Mouse (Mus musculus): ENCODE results near the gene Adpgk. TPM values are rescaled to one million over a fixed set of nuclear protein-coding genes. Genes with fewer than 3 reads are reported as not detected.

Gene Adpgk
- polyA plus RNA-seq (2016; fragmentation: Nextera tagmentation; extraction: Ambion mirVana) = 34.2 and 37.1 TPM in 2 replicates

GRCm38 (mm10) chr9:59290957-59291687, at the start of gene Adpgk:
Gene Adpgk, plus strand, starts transcription at chr9:59291558.
- Histone ChIP-seq H3K9me3 (no peaks in the 10 kb centered on the region), H3K4me3 (peak within 1 kb of the TSS; percentile 99), H3K36me3 (no peaks in the 10 kb centered on the region), H3K4me1 (peaks cover 19% of the 10 kb centered on the region), H3K9ac (peak within 1 kb of the TSS; percentile 93), H3K27ac (peak within 1 kb of the TSS; percentile 85), H3K27me3 (replicated peaks) (no peaks in the 10 kb centered on the region), H3K4me2 (replicated peaks) (peak within 1 kb of the TSS; percentile 78)
- ATAC-seq (ENCODE audit: low FRiP score, low read depth) = peak; percentile 98
- 2% methylated on average over 58 of the region's 58 CpGs for WGBS

DNA sequence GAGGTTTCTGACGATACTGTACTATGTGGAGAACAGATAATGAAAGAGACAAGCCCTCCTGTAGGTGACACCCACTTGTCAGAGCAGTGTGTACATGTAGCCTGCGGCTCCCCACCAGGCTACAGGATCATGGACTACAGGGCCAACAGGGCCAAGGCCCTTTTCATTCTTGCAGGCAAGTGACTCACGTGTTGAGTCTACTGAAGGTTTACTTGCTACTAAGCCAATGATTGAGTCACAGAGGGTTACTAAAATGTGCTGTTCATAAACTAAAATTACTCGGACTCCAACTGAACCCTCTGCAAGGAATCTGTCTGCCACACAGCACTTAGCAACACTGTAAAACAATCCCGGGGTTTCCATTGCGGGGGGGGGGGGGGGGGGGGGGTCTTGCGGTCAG, 46.2 kb upstream of the Adpgk start:
- 54% methylated on average over 7 of the region's 7 CpGs for WGBS
- H3K36me3 ChIP-seq = no peaks in the 10 kb centered on the region
- no peak overlapping the region for H3K4me2 ChIP-seq (replicated peaks)
- H3K4me3 ChIP-seq = no peak overlapping the region
- ATAC-seq (ENCODE audit: low FRiP score, low read depth) = no peak
- H3K27me3 ChIP-seq (replicated peaks) = no peaks in the 10 kb centered on the region
- H3K9ac ChIP-seq = no peak overlapping the region
- H3K27ac ChIP-seq = no peak overlapping the region
- no peaks in the 10 kb centered on the region for H3K9me3 ChIP-seq
- peaks cover 5% of the 10 kb centered on the region; the same call in 1 of the 2 replicates for H3K4me1 ChIP-seq

GRCm38 (mm10) chr9:59246456-59247029, 44.8 kb upstream of the Adpgk start:
- H3K9ac ChIP-seq = no peak overlapping the region
- no peaks in the 10 kb centered on the region for H3K27me3 ChIP-seq (replicated peaks)
- WGBS = 44% methylated on average over 6 of the region's 6 CpGs
- ATAC-seq (ENCODE audit: low FRiP score, low read depth) = no peak
- no peaks in the 10 kb centered on the region for H3K9me3 ChIP-seq
- H3K4me2 ChIP-seq (replicated peaks) = no peak overlapping the region
- no peak overlapping the region for H3K4me3 ChIP-seq
- H3K27ac ChIP-seq = no peak overlapping the region
- H3K4me1 ChIP-seq = peaks cover 5% of the 10 kb centered on the region; the same call in 1 of the 2 replicates
- H3K36me3 ChIP-seq = no peaks in the 10 kb centered on the region

GRCm38 (mm10) chr9:59249359-59249758, 42.0 kb upstream of the Adpgk start:
- ATAC-seq (ENCODE audit: low FRiP score, low read depth) = no peak
- H3K9me3 ChIP-seq = no peaks in the 10 kb centered on the region
- H3K27me3 ChIP-seq (replicated peaks) = no peaks in the 10 kb centered on the region
- 88% methylated on average over 3 of the region's 3 CpGs for WGBS
- no peak overlapping the region for H3K27ac ChIP-seq
- no peak overlapping the region for H3K4me2 ChIP-seq (replicated peaks)
- H3K9ac ChIP-seq = no peak overlapping the region
- H3K36me3 ChIP-seq = no peaks in the 10 kb centered on the region
- peaks cover 5% of the 10 kb centered on the region; the same call in 1 of the 2 replicates for H3K4me1 ChIP-seq
- no peak overlapping the region for H3K4me3 ChIP-seq

DNA sequence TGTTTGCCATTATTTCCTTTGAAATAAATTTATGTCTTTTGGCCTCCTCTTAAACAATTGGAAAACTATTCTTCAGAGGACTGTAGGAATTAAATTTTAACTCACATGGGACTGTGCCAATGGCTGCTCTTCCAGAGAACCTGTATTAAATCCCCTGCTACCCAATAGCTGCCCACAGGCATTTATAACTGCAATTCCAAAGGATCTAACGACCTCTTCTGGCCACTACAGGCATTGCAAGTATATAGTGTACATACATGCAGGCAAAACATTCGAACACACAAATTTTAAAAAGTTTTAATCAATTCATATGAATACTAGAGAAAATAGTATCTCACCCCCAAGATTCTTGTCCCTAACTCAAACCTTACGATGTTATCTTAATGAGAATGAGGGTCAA, 41.1 kb upstream of the Adpgk start:
- no peak for ATAC-seq (ENCODE audit: low FRiP score, low read depth)
- 61% methylated on average over 3 of the region's 3 CpGs for WGBS
- H3K4me2 ChIP-seq (replicated peaks) = no peak overlapping the region

GRCm38 (mm10) chr9:59254716-59255421, 36.5 kb upstream of the Adpgk start:
- ATAC-seq (ENCODE audit: low FRiP score, low read depth) = no peak
- 77% methylated on average over 5 of the region's 5 CpGs for WGBS

More for the DNA sequence above, 41.1 kb upstream of the Adpgk start:
- Histone ChIP-seq H3K9ac (no peak overlapping the region), H3K27me3 (replicated peaks) (no peaks in the 10 kb centered on the region), H3K36me3 (no peaks in the 10 kb centered on the region), H3K4me3 (no peak overlapping the region), H3K27ac (no peak overlapping the region), H3K4me1 (peaks cover 5% of the 10 kb centered on the region; the same call in 1 of the 2 replicates), H3K9me3 (no peaks in the 10 kb centered on the region)

GRCm38 (mm10) chr9:59259806-59260454, 31.4 kb upstream of the Adpgk start:
- peak overlapping the region; percentile 59; the same call in 1 of the 2 replicates for H3K27ac ChIP-seq
- H3K4me3 ChIP-seq = no peak overlapping the region
- peaks cover 13% of the 10 kb centered on the region for H3K4me1 ChIP-seq
- no peaks in the 10 kb centered on the region for H3K36me3 ChIP-seq
- H3K9ac ChIP-seq = no peak overlapping the region
- WGBS = 47% methylated on average over 9 of the region's 9 CpGs
- H3K27me3 ChIP-seq (replicated peaks) = no peaks in the 10 kb centered on the region
- 0 out of 2 replicates have a peak, but pooled peaks have one; percentile 37 for ATAC-seq (ENCODE audit: low FRiP score, low read depth)
- H3K4me2 ChIP-seq (replicated peaks) = no peak overlapping the region
- no peaks in the 10 kb centered on the region for H3K9me3 ChIP-seq

More at GRCm38 (mm10) chr9:59254716-59255421, 36.5 kb upstream of the Adpgk start:
- H3K27ac ChIP-seq = no peak overlapping the region
- peaks cover 4% of the 10 kb centered on the region for H3K4me1 ChIP-seq
- H3K9ac ChIP-seq = no peak overlapping the region
- H3K36me3 ChIP-seq = no peaks in the 10 kb centered on the region
- H3K27me3 ChIP-seq (replicated peaks) = no peaks in the 10 kb centered on the region
- H3K9me3 ChIP-seq = no peaks in the 10 kb centered on the region
- no peak overlapping the region for H3K4me3 ChIP-seq
- no peak overlapping the region for H3K4me2 ChIP-seq (replicated peaks)

- H3K9me3 ChIP-seq = no peaks in the 10 kb centered on the region
- WGBS = 70% methylated on average over 6 of the region's 6 CpGs
- H3K4me2 ChIP-seq (replicated peaks) = no peak overlapping the region
- H3K27me3 ChIP-seq (replicated peaks) = no peaks in the 10 kb centered on the region
- no peaks in the 10 kb centered on the region for H3K36me3 ChIP-seq
- no peak overlapping the region for H3K9ac ChIP-seq
- no peaks in the 10 kb centered on the region for H3K4me1 ChIP-seq
- no peak for ATAC-seq (ENCODE audit: low FRiP score, low read depth)
- no peak overlapping the region for H3K27ac ChIP-seq
- no peak overlapping the region for H3K4me3 ChIP-seq
Measured at GRCm38 (mm10) chr9:59266332-59266731, 25.0 kb upstream of the Adpgk start.

GRCm38 (mm10) chr9:59269728-59270127, 21.6 kb upstream of the Adpgk start:
- 37% methylated on average over 5 of the region's 5 CpGs for WGBS
- no peak for ATAC-seq (ENCODE audit: low FRiP score, low read depth)
- Histone ChIP-seq H3K27ac (no peak overlapping the region), H3K27me3 (replicated peaks) (no peaks in the 10 kb centered on the region), H3K4me2 (replicated peaks) (no peak overlapping the region), H3K9ac (no peak overlapping the region), H3K4me3 (no peak overlapping the region), H3K36me3 (no peaks in the 10 kb centered on the region), H3K9me3 (no peaks in the 10 kb centered on the region), H3K4me1 (peaks cover 5% of the 10 kb centered on the region; the same call in 1 of the 2 replicates)

DNA sequence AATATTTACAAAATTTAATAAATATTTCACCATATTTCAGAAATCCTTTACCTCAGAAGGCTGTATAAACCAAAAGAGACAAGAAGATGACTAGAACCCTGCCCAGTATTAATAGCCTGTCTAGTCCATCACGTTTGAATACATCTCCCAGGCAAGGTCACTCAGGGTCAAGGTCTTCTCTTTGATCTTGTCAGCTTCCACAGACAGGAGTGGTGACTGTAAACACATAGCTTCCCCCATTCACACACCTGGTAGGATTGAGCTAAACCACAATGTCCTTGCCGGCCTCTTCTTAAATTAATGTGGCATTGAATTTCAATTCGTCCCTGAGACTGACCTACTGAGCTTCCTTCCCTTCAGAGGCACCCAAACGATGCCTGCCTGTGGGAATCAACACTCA, 20.3 kb upstream of the Adpgk start:
- ATAC-seq (ENCODE audit: low FRiP score, low read depth) = no peak
- H3K9ac ChIP-seq = no peak overlapping the region
- 35% methylated on average over 4 of the region's 4 CpGs for WGBS

DNA sequence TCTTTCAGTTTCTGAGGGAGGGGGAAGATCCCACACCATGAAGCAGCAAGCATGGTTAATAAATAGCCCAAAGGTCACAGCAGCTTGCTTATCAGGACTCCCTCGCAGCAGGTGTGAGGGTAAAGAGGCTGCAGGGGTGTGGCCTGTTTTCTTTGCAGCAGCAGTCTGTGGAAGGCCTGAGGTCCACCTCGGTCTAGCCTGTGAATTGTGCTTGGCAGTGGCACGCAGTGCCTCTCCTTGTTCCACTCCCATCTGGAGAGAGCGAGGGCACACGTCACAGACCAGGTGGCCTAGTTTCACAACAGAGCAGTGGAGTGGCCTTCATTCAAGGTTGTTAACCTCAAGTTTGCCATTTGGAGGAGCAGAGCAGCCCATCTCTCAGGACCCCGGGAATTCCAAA, 19.6 kb upstream of the Adpgk start:
- H3K9ac ChIP-seq = no peak overlapping the region
- peaks cover 5% of the 10 kb centered on the region; the same call in 1 of the 2 replicates for H3K4me1 ChIP-seq
- H3K9me3 ChIP-seq = no peaks in the 10 kb centered on the region
- no peak for ATAC-seq (ENCODE audit: low FRiP score, low read depth)
- no peaks in the 10 kb centered on the region for H3K36me3 ChIP-seq
- H3K27me3 ChIP-seq (replicated peaks) = no peaks in the 10 kb centered on the region
- H3K4me2 ChIP-seq (replicated peaks) = no peak overlapping the region
- H3K27ac ChIP-seq = no peak overlapping the region
- no peak overlapping the region for H3K4me3 ChIP-seq
- WGBS = 43% methylated on average over 6 of the region's 6 CpGs

More for the DNA sequence above, 20.3 kb upstream of the Adpgk start:
- H3K27me3 ChIP-seq (replicated peaks) = no peaks in the 10 kb centered on the region
- H3K4me2 ChIP-seq (replicated peaks) = no peak overlapping the region
- no peak overlapping the region for H3K4me3 ChIP-seq
- H3K27ac ChIP-seq = no peak overlapping the region
- H3K36me3 ChIP-seq = no peaks in the 10 kb centered on the region
- peaks cover 5% of the 10 kb centered on the region; the same call in 1 of the 2 replicates for H3K4me1 ChIP-seq
- H3K9me3 ChIP-seq = no peaks in the 10 kb centered on the region

- H3K27me3 ChIP-seq (replicated peaks) = no peaks in the 10 kb centered on the region
- peaks cover 5% of the 10 kb centered on the region; the same call in 1 of the 2 replicates for H3K4me1 ChIP-seq
- no peak overlapping the region for H3K4me2 ChIP-seq (replicated peaks)
- H3K36me3 ChIP-seq = no peaks in the 10 kb centered on the region
- H3K9ac ChIP-seq = no peak overlapping the region
- no peak for ATAC-seq (ENCODE audit: low FRiP score, low read depth)
- H3K4me3 ChIP-seq = no peak overlapping the region
- H3K27ac ChIP-seq = no peak overlapping the region
- no peaks in the 10 kb centered on the region for H3K9me3 ChIP-seq
Measured at GRCm38 (mm10) chr9:59273199-59273598, 18.2 kb upstream of the Adpgk start.

All from neural tube, embryonic 12.5 days (tissue).